Mouse (Mus musculus): ENCODE results near the gene Man2a1.

Man2a1 gene

GRCm38 (mm10) chr17:64637868-64638537 lies 37.5 kb downstream of the Man2a1 start:
- DNase-seq, result no peak

- no peak for DNase-seq
Observed at GRCm38 (mm10) chr17:64641376-64641775, 40.8 kb downstream of the Man2a1 start.

GRCm38 (mm10) chr17:64643644-64644043 lies 43.1 kb downstream of the Man2a1 start:
- peak; percentile 36 for DNase-seq

GRCm38 (mm10) chr17:64644888-64645605 lies 44.5 kb downstream of the Man2a1 start:
- no peak for DNase-seq

GRCm38 (mm10) chr17:64647396-64647795 lies 46.9 kb downstream of the Man2a1 start:
- DNase-seq, result no peak

GRCm38 (mm10) chr17:64650702-64651101 lies 50.2 kb downstream of the Man2a1 start:
- no peak for DNase-seq

- DNase-seq, result no peak
Observed at GRCm38 (mm10) chr17:64653621-64654020, 53.1 kb downstream of the Man2a1 start.

- DNase-seq, result no peak
Observed at GRCm38 (mm10) chr17:64659682-64660081, 59.1 kb downstream of the Man2a1 start.

GRCm38 (mm10) chr17:64666518-64666917 lies 66.0 kb downstream of the Man2a1 start:
- DNase-seq, result no peak

- DNase-seq, result no peak
Observed at GRCm38 (mm10) chr17:64668504-64668903, 68.0 kb downstream of the Man2a1 start.

GRCm38 (mm10) chr17:64674401-64674800 lies 73.9 kb downstream of the Man2a1 start:
- no peak for DNase-seq

- DNase-seq, result no peak
Observed at GRCm38 (mm10) chr17:64674980-64675379, 74.4 kb downstream of the Man2a1 start.

GRCm38 (mm10) chr17:64676735-64677469 lies 76.4 kb downstream of the Man2a1 start:
- no peak for DNase-seq

- no peak for DNase-seq
Observed at GRCm38 (mm10) chr17:64681461-64681860, 80.9 kb downstream of the Man2a1 start.

GRCm38 (mm10) chr17:64681927-64682326 lies 81.4 kb downstream of the Man2a1 start:
- DNase-seq, result no peak

GRCm38 (mm10) chr17:64684088-64684487 lies 83.6 kb downstream of the Man2a1 start:
- DNase-seq, result no peak

GRCm38 (mm10) chr17:64685216-64685903 lies 84.8 kb downstream of the Man2a1 start:
- DNase-seq, result no peak

GRCm38 (mm10) chr17:64689614-64690013 lies 89.1 kb downstream of the Man2a1 start:
- DNase-seq, result no peak

GRCm38 (mm10) chr17:64697277-64697831 lies 96.8 kb downstream of the Man2a1 start:
- no peak for DNase-seq

GRCm38 (mm10) chr17:64698516-64698915 lies 98.0 kb downstream of the Man2a1 start:
- no peak for DNase-seq

GRCm38 (mm10) chr17:64703649-64704230 lies 103.2 kb downstream of the Man2a1 start:
- DNase-seq, result no peak

- no peak for DNase-seq
Observed at GRCm38 (mm10) chr17:64707529-64707928, 107.0 kb downstream of the Man2a1 start.

All from embryo, embryonic 11 days (tissue).